Mouse (Mus musculus) cerebellum, adult 18-20 months (tissue): ENCODE measurements around the gene Polr1d.

Source experiments
- DNase-seq, 2 experiments: peaks; one replicate each; pipeline ENCODE4 v3.0.0; 2021

Polr1d gene

DNA sequence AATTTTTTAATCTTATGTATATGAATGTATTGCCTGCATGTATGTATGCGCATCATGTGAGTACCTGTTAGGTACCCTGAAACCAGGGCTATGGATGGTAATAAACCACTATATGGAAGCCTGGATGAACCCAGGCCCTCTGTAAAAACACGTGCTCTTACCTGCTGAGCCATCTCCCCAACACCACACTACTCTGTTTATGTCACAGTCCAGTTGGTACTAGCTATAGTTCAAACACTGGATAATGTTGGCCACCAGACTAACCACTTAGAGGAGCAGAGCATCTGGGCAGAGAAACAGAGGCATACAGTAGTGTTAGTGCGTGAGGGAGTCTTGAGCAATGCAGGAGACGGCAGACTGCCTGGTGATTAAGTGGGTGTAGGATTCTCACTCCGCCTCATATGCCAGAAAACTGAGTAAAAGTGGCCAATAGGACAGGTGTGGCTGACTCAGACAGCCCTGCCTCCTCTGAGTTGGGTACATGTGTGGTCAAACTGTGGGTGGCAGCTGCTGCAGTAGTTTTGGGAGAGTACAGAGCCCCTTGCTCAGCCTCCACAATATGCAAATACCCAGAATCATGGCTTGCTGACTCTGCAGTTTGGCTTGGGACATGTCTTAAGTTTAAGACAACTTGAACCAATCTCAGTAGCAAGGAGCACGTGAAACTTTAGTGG, 21.1 kb upstream of the Polr1d start:
- DNase-seq = no peak

DNA sequence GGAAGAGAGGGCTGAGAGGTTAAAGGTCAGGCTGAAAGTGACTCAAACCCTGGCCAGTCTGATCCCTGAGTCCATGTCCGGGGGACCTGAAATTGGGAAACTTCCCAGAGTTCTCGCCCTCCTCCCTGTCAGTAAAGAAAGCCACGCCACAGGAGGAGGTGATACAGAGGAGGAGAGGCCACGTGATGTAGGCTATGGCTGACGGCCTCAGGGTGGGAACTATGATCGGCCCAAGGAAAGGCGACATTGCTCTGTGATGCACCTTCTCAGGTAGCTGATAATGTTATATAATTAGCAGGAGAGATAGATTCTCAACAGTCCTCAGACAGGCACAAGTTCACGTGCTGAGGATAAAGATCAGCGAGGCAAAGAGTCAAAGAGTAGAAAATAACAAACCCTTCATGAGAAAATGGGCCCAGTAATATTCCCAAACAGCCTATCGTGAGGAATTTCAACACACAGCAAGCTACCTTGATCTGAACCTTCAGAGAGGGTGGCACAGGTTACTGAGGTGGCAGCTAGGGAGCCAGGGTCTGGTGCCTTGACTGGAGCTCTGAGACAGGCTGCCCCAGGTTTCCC, 20.0 kb upstream of the Polr1d start:
- no peak for DNase-seq

DNA sequence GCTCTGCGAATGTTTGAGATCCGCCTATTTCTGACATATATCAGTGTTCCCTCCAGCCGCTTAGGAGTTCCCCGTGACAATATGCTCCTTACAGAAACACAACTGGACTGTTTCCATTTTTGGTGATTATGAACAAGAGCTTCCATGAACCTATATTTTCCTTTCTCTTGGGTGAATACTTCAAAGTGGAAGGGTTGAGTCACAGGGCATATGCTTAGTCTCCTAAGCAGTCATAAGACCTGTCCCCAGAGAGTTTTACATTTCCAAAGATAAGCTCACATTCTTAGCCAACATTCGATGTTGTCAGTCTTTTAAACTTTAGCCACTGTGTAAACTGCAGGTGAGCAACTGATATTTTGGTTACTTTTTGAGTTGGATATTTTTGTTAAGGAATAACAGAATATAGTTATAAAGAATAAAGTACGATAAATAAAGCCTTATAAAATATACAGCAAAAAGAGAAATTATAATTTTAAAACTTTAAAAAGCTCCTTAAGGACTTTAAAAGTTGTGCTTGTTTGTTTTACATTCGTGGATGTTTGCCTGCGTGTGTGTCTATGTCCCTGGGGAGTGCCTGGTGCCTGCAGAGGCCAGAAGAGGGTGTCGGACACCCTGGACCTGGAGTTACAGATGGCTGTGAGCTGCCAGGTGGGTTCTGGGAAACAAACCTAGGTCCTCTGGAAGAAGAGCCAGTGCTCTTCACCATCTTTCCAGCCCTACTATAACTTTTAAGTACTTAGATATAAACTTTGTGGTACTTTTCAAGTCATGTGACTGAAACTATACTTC, 19.0 kb upstream of the Polr1d start:
- DNase-seq = no peak

- peak; percentile 69 to 78 for DNase-seq
Measured at GRCm38 (mm10) chr5:147058661-147059060, 18.2 kb upstream of the Polr1d start.

- no peak for DNase-seq
Measured at GRCm38 (mm10) chr5:147059319-147059718, 17.5 kb upstream of the Polr1d start.

DNA sequence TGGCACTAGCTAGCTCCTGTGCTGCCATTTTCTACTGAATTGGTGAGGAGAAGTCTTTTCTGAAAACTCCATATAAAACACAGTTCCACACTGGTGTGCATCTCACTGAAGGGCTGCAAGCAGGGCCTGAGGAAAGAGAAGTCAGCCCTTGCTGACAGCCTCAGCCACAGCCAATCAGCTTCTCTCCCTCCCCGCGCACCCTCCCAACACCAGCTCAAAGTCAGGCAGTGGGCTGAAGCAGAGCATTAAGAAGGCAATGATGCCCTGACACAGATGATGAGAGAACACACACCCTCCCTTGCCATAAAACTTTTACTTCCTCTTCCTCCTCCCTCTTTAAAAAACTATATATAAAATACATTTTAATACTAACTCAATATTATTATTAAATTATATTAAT, 16.8 kb upstream of the Polr1d start:
- no peak for DNase-seq

DNA sequence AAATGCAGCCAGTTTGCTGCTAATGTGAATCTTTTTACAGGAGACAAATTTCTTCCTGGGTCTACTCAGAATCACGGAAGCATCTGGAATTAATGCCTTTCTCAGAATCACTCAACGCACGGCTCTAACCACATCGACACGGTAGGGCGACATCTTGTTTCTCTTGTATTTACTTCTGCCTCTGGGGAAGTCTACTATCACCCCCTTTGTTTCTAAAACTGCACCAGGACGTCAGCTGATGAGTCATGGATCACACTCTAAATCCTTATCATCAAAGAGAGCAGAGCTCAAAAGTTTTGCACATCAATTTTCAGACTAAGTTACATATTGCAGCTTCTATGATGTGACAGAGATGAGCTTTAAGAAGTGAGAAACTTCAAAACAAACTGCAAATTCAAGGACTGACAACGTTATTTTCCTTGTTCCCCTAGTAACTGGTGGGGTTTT, 13.6 kb upstream of the Polr1d start:
- DNase-seq = no peak

GRCm38 (mm10) chr5:147066129-147066528, 10.7 kb upstream of the Polr1d start:
- DNase-seq = no peak

DNA sequence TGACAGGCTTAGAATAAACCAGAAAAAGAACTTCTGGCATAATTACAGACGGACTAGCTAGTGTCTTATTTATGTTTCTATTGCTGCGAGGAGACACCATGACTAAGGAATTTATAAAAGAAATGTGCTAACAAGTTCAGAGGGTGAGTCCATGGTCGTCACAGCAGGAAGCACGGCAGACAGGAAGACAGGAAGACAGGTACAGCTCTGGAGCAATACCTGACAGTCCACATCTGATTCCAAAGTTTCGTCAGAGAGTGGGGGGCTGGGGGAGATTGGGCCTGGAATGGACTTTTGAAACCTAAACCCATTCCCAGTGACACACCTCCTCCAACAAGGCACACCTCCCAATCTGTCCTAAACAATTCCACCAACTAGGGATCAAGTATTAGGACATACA, 9.9 kb upstream of the Polr1d start:
- DNase-seq = no peak

GRCm38 (mm10) chr5:147068876-147069275, 8.0 kb upstream of the Polr1d start:
- DNase-seq = peak; percentile 80 to 83

DNA sequence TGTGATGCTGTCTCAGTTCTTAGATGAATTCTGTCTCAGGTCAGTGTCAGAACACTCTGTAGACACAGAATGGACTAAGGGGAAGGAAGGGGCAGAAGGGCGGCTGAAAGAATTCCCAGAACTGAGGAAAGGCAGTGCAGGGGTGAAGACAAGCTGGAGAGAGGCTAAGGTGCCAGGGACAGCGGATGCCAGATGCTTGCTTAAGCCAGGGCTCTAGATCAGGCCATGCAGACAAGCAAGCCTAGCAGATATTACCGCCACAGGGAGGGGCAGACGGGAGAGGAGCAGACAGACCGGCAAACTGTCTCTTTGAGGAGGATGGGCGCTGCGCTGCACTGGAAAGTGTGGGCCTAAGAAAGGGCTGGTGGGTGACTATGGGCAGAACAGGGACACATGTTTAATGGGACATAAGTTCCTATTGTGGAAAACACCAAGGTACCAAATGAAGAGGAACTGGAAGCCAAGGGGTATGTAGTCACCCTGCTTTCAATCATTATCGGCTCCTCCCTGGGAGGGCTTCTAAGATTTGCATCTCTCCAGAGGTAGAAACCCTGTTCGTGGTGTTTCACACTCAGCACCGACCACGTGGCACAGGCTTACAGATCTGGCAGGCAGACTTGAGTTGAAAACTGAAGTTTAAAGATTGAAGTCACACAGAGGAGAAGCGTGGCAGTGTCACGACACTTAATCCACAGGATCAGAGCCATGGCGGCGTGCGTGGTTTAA, 5.9 kb upstream of the Polr1d start:
- peak in 1 of 2 experiments; percentile 39 for DNase-seq

GRCm38 (mm10) chr5:147071886-147072285, 5.0 kb upstream of the Polr1d start:
- no peak for DNase-seq

DNA sequence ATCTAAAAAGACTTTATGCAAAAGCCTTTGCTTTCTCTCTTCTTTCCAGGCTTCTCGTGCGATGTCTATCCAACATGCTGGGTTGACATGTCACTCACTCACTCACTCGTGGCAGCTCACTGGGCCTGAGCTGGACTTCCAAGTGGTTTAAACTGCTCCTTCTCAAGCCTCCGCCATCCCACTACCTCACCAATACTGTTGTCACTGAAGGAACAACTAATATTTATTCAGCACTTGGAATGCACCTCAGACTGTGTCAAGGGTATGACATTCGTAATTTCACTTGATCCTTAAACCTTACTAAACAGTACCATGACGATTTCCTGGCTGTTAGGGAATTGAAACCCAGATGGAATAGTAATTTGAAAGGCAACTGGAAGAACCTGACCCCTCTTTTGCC, 3.0 kb upstream of the Polr1d start:
- DNase-seq = peak in 1 of 2 experiments; percentile 22

DNA sequence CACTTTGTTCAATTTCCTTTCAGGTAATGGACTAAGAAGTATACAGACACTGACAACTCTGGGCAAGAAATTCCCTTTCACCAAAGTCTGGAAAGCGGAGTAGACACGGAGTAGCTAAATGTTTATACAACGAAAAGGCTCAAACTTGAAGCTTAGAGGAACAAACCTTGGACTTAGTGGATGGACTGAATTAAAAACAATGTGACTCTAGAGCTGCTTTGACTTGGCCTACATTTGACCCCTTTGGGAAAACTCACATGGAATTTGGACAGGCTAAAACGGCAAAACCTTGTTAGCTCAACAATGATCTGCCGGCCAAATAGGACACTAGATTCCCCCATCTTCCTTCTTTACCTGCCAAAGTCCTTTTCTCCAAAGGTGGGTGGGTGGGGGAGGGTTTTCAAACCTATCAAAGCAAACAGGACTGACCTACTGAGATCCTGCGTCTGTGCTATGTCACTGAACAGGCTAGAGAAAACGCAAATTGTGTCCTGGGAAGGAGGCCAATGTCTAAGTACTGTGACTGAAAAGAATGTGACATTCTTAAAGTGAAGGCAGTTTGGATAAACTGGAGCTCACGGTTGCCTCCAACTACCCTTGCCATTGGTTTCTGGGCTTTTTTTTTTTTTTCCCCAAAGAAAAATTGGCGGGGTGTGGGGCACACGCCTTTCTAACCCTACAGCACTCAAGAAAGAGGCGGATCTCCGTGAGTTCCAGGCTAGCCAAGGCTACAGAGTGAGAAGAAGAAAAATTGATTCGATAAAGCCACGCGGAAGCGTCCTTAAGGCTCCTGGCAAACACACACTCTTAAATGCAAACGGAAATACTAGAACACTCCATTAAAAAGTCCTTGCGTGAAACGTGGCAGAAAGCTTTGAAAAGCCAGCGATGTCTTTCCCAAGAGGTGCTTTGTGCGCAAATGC, 1.5 kb upstream of the Polr1d start:
- peak; percentile 53 to 62 for DNase-seq

DNA sequence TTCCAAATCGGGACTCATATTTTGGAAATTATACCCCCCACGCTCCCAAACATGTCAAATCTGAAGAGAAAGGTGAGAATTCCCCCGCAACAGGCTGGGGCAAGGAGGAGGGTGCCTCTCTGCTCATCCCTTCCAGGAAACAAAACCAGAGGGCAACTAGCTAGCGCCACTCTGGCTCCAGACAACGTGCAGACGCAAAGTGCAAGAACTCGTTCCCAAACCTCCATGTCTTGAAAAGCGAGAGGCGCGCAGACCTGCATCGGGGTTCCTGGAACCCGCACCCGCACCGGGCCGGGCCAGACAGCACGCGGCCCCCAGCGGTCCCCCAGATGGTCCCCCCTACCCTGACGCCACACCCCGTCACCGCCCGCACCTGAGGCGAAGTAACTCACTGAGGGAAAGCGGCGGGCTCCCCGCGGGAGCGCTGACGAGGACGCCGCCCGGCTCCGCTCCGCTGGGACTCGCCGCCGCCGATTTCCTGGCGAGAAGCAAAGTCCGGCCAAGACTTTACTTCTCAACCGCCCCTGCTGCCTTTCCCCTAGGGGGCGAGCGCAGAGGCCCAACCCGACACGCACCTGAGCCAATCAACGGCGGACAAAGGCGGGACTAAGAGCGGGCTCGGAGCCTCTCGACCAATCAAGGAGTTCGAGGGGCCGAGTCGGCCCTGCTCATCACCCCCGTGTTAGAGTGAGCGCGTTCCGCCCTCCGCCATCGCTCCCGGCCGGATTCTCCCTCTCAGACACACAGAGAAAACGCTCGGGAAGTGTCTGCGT, 638 bp upstream of the Polr1d start, which contains the start of gene Lnx2:
Lnx2 (minus strand) TSS at position 561 of the 773 bp plus-strand sequence.
- DNase-seq = peak; percentile 98 to 99

GRCm38 (mm10) chr5:147077305-147078034, 620 bp downstream of the Polr1d start:
- peak; percentile 89 to 97 for DNase-seq

DNA sequence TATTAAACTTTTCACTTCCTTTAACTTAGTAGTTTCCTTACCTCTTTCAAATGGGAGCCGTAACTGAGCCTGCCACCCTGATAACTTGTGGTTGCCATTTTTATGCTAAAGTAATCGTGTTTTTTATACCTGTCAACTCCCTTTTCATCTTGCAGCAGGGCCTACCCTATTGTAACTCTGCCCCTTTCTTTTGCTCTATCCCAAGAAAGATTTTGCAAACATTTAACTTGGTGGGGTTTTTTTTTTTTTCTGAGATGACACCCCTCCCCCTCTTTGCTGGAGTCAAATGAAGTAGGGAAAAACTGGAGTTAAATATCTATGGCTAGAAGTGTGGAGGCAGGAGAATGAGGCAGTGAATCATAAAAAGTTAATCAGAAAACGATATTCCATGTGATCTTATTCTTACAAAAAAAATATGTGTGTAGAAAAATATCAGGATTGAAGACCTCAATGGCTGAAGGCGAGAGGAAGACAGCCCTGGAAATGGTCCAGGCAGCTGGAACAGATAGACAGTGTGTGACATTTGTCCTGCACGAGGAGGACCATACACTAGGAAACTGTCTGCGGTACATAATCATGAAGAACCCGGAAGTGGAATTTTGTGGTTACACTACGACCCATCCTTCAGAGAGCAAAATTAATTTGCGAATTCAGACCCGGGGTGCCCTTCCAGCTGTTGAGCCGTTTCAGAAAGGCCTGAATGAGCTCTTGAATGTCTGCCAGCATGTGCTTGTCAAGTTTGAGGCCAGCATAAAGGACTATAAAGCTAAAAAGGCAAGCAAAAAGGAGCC, 1.5 kb downstream of the Polr1d start:
- no peak for DNase-seq

- peak; percentile 87 to 90 for DNase-seq
Measured at GRCm38 (mm10) chr5:147085201-147085894, 8.5 kb downstream of the Polr1d start.

DNA sequence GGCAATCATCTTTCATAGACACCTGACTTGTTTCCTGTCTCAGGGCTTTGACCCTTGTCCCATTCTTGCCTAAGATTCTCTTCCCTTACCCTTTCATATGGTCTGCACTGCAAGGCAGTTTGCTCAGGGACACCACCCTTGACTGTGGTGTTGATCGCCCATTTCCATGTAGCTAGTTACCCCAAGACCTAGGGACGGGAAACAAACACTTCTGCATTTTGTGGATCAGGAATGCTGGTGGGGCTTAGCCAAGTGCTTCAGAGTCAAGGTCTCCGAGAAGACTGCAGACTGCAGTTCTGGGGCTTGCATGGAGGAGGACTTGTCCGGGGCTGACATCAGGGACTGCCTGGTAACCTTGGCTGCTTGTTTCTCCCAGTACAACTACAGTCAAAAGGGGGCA, 10.0 kb downstream of the Polr1d start:
- DNase-seq = no peak
